Mouse (Mus musculus): ENCODE data around the gene Syce2.

Gene Syce2

GRCm38 (mm10) chr8:84844397-84845070 lies 27.4 kb upstream of the Syce2 start:
- DNase-seq (ENCODE audit: low spot score in 2 of 2), result no peak

DNA sequence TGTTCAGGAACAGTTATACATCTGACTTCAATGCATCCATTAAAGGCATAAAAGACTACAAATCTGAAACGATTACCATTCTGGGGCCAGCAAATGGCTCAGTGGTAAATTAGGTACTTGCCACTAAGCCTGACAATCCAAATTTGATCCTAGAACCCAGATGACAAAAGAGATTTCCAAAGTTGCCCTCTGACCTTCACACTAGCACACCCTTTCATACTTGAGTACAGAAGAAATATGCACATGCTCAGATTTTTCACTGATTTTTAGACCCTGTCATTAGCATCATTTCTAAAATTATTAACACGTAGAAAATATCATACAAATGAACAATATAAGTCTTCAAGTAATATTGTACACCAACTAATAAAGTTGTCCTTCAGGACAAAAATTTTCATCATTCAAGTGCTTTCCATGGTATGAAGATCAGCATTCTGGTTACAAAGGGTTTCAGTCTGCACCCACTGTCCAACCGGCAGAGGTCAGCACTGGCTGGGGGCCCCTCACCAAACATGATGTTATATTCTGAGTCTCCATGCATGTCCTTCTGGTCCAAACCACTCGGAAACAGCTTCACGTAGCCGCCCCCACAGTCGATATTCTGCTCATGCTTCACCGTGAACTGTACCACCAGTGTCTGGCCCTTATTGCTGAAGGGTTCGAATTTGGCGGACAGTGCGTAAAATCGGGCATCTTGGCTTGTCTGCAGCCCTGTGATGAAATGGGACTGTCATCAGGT lies 26.4 kb upstream of the Syce2 start:
- peak; percentile 36 to 60 for DNase-seq (ENCODE audit: low spot score in 2 of 2)

DNA sequence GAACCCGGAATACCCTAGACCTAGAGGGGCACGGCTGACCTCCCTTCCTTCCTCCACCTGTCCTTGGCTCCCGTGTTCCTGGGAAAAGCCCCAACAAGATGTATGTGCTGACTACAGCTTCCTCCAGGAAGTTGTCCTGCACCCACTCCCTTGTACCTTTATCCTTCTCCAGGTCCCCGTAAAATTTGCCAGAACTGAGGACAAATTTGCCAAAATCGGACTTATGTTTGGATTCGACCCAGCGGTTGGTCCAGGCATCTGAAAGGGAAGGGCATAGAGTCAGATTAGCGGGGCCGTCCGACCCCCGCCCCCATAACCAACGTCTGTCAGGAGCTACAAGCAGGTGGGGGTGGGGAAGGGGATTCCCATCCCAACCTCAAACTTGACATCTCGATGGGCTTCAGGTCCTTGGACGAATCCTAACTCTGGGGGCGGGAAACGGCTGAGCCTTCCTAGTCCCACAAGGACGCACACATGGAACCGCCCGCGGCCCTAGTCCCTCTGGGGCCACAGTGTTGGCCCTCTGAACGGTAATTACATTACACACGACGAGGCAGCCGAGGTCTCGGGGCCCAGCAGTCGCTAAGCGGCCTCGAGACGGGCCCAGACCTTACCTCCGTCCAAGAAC lies 25.7 kb upstream of the Syce2 start:
- no peak for DNase-seq (ENCODE audit: low spot score in 2 of 2)

DNA sequence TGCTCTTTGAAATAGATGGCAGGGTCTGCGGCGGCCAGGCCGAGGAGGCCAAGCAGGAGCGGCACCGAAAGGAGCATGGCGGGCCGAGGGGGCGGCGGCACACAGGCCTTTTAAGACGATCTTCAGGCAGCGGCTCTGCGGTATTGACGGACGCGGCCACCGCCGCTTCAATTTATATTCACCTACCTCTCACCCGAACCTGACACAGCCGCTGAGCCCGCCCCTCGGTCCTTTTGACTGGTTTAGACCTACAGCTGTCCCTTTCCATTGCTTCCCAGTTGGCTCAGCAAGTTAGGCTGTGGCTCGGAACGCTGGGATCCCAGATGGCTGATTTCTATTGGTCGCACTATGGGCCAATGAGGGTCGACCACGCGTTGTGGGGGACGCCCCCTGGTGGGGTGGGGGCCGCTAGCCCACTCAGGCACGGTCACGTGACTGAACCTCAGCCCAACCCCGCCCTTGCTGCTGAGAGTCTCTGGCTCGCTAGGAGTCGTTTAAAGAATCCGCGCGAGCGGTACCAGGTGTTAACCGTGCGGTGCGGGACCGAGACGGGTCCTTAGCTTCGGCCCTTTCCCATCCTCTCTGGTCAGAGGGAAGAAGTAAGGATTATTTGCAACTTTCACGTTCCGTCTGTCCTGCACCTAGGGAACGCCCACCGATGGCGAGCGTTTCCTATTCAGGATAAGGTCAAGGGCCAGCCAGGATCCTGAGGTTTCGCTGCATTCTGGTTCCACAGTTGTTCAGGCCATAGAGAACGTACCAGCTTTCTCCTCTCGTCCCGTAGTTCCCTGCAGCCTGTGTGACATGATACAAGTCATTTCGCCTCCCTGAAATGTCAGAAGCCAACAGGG lies 25.0 kb upstream of the Syce2 start, which contains the start of gene Calr:
TSS of gene Calr (minus strand) at position 213 of the 851 bp plus-strand sequence.
- DNase-seq (ENCODE audit: low spot score in 2 of 2), result peak; percentile 97 to 99

GRCm38 (mm10) chr8:84847684-84848435 lies 24.1 kb upstream of the Syce2 start:
- peak in 1 of 2 experiments; percentile 39 for DNase-seq (ENCODE audit: low spot score in 2 of 2)

DNA sequence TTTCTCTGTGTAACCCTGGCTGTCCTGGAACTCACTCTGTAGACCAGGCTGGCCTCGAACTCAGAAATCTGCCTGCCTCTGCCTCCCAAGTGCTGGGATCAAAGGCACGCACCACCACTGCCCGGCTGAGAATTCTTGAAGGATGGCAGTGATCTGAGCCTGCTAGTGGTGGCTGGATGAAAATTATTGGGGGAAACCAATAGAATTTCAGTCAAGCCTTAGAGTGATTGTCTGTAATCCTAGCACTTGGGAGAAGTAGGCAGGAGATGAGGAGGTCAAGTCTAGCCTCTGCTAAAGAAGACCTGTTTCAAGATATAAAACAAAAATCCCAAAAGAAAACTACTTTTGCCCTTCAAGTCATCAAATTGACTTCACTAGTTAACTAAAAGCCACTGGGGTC lies 15.5 kb upstream of the Syce2 start:
- DNase-seq (ENCODE audit: low spot score in 2 of 2), result no peak

GRCm38 (mm10) chr8:84856864-84857441 lies 15.0 kb upstream of the Syce2 start, which contains the start of gene Farsa:
Farsa (plus strand) TSS chr8:84856989.
- DNase-seq (ENCODE audit: low spot score in 2 of 2), result peak; percentile 87 to 94

DNA sequence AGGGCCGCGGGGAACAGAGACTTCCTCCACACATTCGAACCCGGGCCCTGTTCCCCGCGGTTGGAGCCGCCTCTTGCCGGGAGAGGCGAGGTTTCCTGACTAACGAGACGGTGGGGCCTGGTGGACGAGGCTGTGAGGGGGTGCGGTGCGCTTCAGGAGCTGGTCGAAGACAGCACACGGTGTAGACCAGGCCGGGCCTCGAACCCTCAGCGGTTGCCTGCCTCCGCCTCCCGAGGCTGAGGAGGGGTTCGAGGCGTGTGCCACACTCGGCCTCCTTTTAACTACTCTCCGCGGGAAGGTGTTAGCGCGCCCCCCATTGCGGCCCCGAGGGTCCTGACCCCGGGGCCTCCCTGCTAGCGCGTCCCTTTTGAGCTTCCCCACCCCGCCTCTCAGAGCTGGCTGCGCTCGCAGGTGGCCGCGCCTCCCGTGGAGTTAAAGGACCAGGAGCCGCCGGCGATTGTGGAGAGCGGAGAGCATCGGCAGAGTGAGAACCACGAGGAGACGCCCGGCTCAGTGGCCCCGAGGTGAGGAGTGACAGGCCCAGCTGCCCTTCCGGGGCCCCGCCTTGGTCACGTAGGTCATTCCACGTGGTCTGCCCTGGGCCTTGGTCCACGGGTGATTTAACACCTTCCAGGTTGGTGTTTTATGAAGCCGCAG lies 526 bp downstream of the Syce2 start:
- DNase-seq (ENCODE audit: low spot score in 2 of 2), result peak; percentile 53 to 69

- no peak for DNase-seq (ENCODE audit: low spot score in 2 of 2)
Observed at GRCm38 (mm10) chr8:84873016-84873415, 1.1 kb downstream of the Syce2 start.

GRCm38 (mm10) chr8:84874339-84874738 lies 2.4 kb downstream of the Syce2 start:
- no peak for DNase-seq (ENCODE audit: low spot score in 2 of 2)

- no peak for DNase-seq (ENCODE audit: low spot score in 2 of 2)
Observed at GRCm38 (mm10) chr8:84877297-84878035, 5.6 kb downstream of the Syce2 start.

- DNase-seq (ENCODE audit: low spot score in 2 of 2), result no peak
Observed at GRCm38 (mm10) chr8:84878915-84879314, 7.0 kb downstream of the Syce2 start.

DNA sequence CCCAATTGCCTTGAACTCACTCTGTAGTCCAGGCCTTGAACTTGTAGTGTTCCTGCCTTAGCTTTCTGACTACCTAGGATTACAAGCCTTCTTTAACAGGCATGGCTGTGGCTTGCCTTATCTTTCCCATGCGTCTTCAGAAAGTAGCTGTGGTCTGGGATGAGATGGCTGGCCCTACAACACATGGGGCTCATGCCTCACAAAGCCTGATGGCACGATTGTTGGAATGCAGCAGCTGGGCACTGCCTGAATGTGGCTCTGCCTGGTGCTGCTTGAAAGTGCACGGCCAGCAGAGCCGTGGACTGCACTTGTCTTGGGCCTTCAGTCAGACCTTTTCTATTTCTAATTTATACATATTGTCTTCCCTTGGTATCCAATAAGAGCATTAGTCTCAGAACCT lies 12.8 kb downstream of the Syce2 start:
- no peak for DNase-seq (ENCODE audit: low spot score in 2 of 2)

DNA sequence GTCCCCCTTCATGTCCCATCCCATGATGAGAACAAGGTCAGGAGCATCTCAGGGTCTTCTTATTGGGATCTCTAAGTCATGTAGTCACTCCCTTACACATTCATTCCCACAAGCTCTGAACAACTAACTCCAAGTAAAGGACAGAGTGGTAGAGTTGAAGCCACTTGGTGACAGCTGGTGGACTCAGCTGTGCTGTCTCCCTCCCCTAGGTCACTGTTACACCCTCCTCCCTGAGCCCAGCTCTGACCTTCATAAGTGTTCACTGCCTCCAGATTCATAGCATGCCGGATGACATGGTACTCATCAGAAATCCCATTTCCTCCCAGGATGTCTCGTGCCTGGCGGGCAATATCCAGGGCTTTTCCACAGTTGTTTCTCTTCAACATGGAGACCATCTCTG lies 16.4 kb downstream of the Syce2 start:
- no peak for DNase-seq (ENCODE audit: low spot score in 2 of 2)

GRCm38 (mm10) chr8:84889141-84889540 lies 17.2 kb downstream of the Syce2 start:
- no peak for DNase-seq (ENCODE audit: low spot score in 2 of 2)

DNA sequence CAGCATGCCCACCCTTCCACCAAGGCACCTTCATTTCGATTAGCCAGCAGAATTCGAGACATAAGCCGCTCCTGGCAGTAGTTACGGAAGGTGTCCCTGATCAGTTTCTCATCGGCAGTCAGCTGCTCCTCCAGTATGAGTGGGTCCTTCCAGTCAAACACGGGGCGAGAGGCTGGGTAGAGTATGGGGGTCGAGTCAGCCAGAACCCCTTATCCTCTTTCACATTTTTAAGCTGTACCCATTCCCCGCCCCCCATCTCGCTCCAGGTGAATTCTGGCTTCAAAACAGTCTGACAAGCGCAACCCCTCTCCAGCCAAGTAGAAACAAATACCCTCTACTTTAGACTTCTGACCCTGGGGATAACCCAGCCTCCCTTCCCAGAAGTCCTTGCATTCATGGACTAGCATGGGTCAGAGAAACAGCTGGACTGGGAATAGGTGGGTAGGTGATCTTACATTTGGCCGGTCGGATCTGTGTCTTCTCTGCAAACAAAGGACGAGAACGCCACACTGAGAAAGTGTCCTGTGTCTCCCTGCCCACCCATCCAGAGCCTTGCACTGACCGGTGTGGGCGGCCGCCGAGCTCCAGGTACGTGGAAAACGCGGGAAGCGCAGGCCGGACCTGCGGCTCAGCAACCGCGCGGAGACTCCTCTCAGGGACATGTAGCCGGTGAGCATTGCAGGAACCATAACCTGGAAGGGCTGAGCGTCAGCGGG lies 21.2 kb downstream of the Syce2 start:
- DNase-seq (ENCODE audit: low spot score in 2 of 2), result no peak

GRCm38 (mm10) chr8:84893709-84894134 lies 21.8 kb downstream of the Syce2 start, which contains the start of gene Gcdh:
Gcdh (minus strand) TSS chr8:84893921.
- DNase-seq (ENCODE audit: low spot score in 2 of 2), result peak; percentile 82 to 92

GRCm38 (mm10) chr8:84895963-84896362 lies 24.1 kb downstream of the Syce2 start:
- DNase-seq (ENCODE audit: low spot score in 2 of 2), result no peak

GRCm38 (mm10) chr8:84901071-84901470 lies 29.2 kb downstream of the Syce2 start:
- peak; percentile 77 to 80 for DNase-seq (ENCODE audit: low spot score in 2 of 2)
